Mouse (Mus musculus) CH12.LX (cell line): Measurements from ENCODE around the gene Skap1. TPM values are rescaled to one million over a fixed set of nuclear protein-coding genes. Genes with fewer than 3 reads are reported as not detected.

Experiments used
- DNase-seq: peaks from one replicate; pipeline ENCODE4 v3.0.0-alpha.2; 2013; ENCODE audit errors: extremely low read depth
- H3K27ac ChIP-seq: 2 replicates; pipeline ENCODE4 v1.5.1; 2012; ENCODE audit warnings: low read depth, mild to moderate bottlenecking, control low read depth, moderate library complexity; ENCODE audit not compliant: insufficient read depth
- H3K27me3 ChIP-seq: replicated peaks from 2 replicates; pipeline ENCODE3; 2012; ENCODE audit warnings: inconsistent platforms
- H3K36me3 ChIP-seq, 2 experiments: replicated peaks in 1 of 2; 2 replicates each; pipeline versions ENCODE3 to v1.6.1; 2012; ENCODE audit warnings: inconsistent platforms in 1 of 2, low read length in 1 of 2, mild to moderate bottlenecking in 1 of 2, mixed read lengths in 1 of 2, moderate library complexity in 1 of 2; ENCODE audit not compliant: control insufficient read depth in 1 of 2, insufficient read depth in 1 of 2
- H3K4me1 ChIP-seq, 2 experiments: 2 replicates each; pipeline ENCODE4 v1.6.1; 2012; ENCODE audit warnings: inconsistent platforms in 1 of 2, moderate library complexity in 1 of 2; ENCODE audit not compliant: insufficient read depth in 2 of 2, control insufficient read depth in 1 of 2
- H3K4me2 ChIP-seq: 2 replicates; pipeline ENCODE4 v1.6.1; 2012; ENCODE audit warnings: low read depth, mild to moderate bottlenecking, control low read depth; ENCODE audit not compliant: poor library complexity, insufficient read depth, severe bottlenecking
- H3K4me3 ChIP-seq, 3 experiments: fragments of 150-350 bp in 1 of 3; sonication (generic) in 1 of 3; replicated peaks in 1 of 3; 2 replicates each; pipeline versions ENCODE3 to v1.5.1; 2011 to 2012; ENCODE audit warnings: low read depth in 2 of 3, low read length in 2 of 3, mild to moderate bottlenecking in 2 of 3, moderate library complexity in 2 of 3, control low read depth in 1 of 3, improper control_type of control experiment in 1 of 3, inconsistent platforms in 1 of 3, mixed read lengths in 1 of 3; ENCODE audit not compliant: poor library complexity in 1 of 3
- H3K79me2 ChIP-seq: replicated peaks from 2 replicates; pipeline ENCODE4 v1.6.1; 2012; ENCODE audit warnings: mild to moderate bottlenecking, moderate library complexity; ENCODE audit not compliant: control insufficient read depth, poor library complexity, insufficient read depth, severe bottlenecking; ENCODE audit errors: extremely low read depth
- H3K9ac ChIP-seq: 2 replicates; pipeline ENCODE4 v1.6.1; 2012; ENCODE audit warnings: low read depth, mild to moderate bottlenecking, control low read depth, moderate library complexity; ENCODE audit not compliant: insufficient read depth
- H3K9me3 ChIP-seq: replicated peaks from 2 replicates; pipeline ENCODE3; 2012; ENCODE audit warnings: low read length, inconsistent platforms, mixed read lengths
- BHLHE40 ChIP-seq: IDR thresholded peaks from 2 replicates; pipeline ENCODE4 v1.6.1; 2011; ENCODE audit warnings: mild to moderate bottlenecking, low read depth, low read length, improper control_type of control experiment
- CHD1 ChIP-seq: IDR thresholded peaks from 2 replicates; pipeline ENCODE4 v1.6.1; 2012; ENCODE audit warnings: low read depth, low read length, improper control_type of control experiment, inconsistent platforms
- CTCF ChIP-seq, 2 experiments: IDR thresholded peaks in 1 of 2; conservative IDR thresholded peaks in 1 of 2; 2 replicates each; pipeline ENCODE4 v1.5.1; 2011 to 2012; ENCODE audit warnings: low read depth in 2 of 2, low read length in 2 of 2, improper control_type of control experiment in 1 of 2, inconsistent platforms in 1 of 2, mild to moderate bottlenecking in 1 of 2, moderate library complexity in 1 of 2
- EP300 ChIP-seq: IDR thresholded peaks from 2 replicates; pipeline ENCODE4 v1.6.1; 2011; ENCODE audit warnings: low read length, improper control_type of control experiment
- ETS1 ChIP-seq: conservative IDR thresholded peaks from 2 replicates; pipeline ENCODE4 v1.6.1; 2012; ENCODE audit warnings: low read depth, mild to moderate bottlenecking, inconsistent platforms, low read length, improper control_type of control experiment, moderate library complexity
- GABPA ChIP-seq: IDR thresholded peaks from 2 replicates; pipeline ENCODE4 v1.6.1; 2012; ENCODE audit warnings: low read depth, low read length, improper control_type of control experiment, inconsistent platforms; ENCODE audit not compliant: insufficient replicate concordance
- IRF4 ChIP-seq: IDR thresholded peaks from 2 replicates; pipeline ENCODE4 v1.6.1; 2014; ENCODE audit warnings: low read depth, mild to moderate bottlenecking, inconsistent platforms, low read length, improper control_type of control experiment
- MAFK ChIP-seq: IDR thresholded peaks from 2 replicates; pipeline ENCODE4 v1.6.1; 2011; ENCODE audit warnings: low read length, improper control_type of control experiment; ENCODE audit not compliant: insufficient replicate concordance
- MAX ChIP-seq: IDR thresholded peaks from 2 replicates; pipeline ENCODE4 v1.6.1; 2011; ENCODE audit warnings: low read length, improper control_type of control experiment
- MAZ ChIP-seq: IDR thresholded peaks from 2 replicates; pipeline ENCODE4 v1.6.1; 2012; ENCODE audit warnings: low read depth, mild to moderate bottlenecking, inconsistent platforms, low read length, improper control_type of control experiment, moderate library complexity
- NELFE ChIP-seq: IDR thresholded peaks from 2 replicates; pipeline ENCODE4 v1.6.1; 2011; ENCODE audit warnings: low read depth, low read length, improper control_type of control experiment
- POLR2A ChIP-seq: IDR thresholded peaks from 2 replicates; pipeline ENCODE4 v1.6.1; 2011; ENCODE audit warnings: low read depth, mild to moderate bottlenecking, improper control_type of control experiment, low read length
- POLR2AphosphoS2 ChIP-seq: IDR thresholded peaks from 2 replicates; pipeline ENCODE4 v1.6.1; 2011; ENCODE audit warnings: low read depth, low read length, improper control_type of control experiment
- RAD21 ChIP-seq: IDR thresholded peaks from 2 replicates; pipeline ENCODE4 v1.6.1; 2011; ENCODE audit warnings: low read depth, mild to moderate bottlenecking, low read length, improper control_type of control experiment, moderate library complexity
- RCOR1 ChIP-seq: conservative IDR thresholded peaks from 2 replicates; pipeline ENCODE4 v1.6.1; 2012; ENCODE audit warnings: low read depth, mild to moderate bottlenecking, inconsistent platforms, low read length, improper control_type of control experiment
- SMC3 ChIP-seq: IDR thresholded peaks from 2 replicates; pipeline ENCODE4 v1.6.1; 2011; ENCODE audit warnings: low read depth, low read length, improper control_type of control experiment
- TBP ChIP-seq: conservative IDR thresholded peaks from 2 replicates; pipeline ENCODE4 v1.6.1; 2011; ENCODE audit warnings: low read depth, low read length, improper control_type of control experiment
- TCF12 ChIP-seq: IDR thresholded peaks from 2 replicates; pipeline ENCODE4 v1.6.1; 2014; ENCODE audit warnings: low read depth, mild to moderate bottlenecking, inconsistent platforms, low read length, improper control_type of control experiment
- ZMIZ1 ChIP-seq: IDR thresholded peaks from 2 replicates; pipeline ENCODE4 v1.6.1; 2012; ENCODE audit warnings: low read depth, mild to moderate bottlenecking, inconsistent platforms, low read length, improper control_type of control experiment
- ZNF384 ChIP-seq: IDR thresholded peaks from 2 replicates; pipeline ENCODE4 v1.6.1; 2012; ENCODE audit warnings: low read depth, low read length, improper control_type of control experiment, inconsistent platforms
- dilution Hi-C: fragments of 300-500 bp; cut with MboI; formaldehyde crosslinking; loops from 2 replicates; pipeline ENCODE4 v1.14.3; 2020; ENCODE audit warnings: low sequenced_read_pairs; ENCODE audit not compliant: extremely low pct_unique_long_range_greater_than_20kb, extremely low pct_ligation_motif_present
- in situ Hi-C: fragments of 300-500 bp; cut with MboI; formaldehyde crosslinking; loops from 3 replicates; pipeline ENCODE4 v1.14.3; 2019; ENCODE audit warnings: low sequenced_read_pairs, low pct_ligation_motif_present, low pct_unique_long_range_greater_than_20kb, mixed read lengths
- polyA plus RNA-seq: library from polyadenylated mRNA; unstranded; fragments of >175 nt; gene quantifications from 2 replicates; pipeline ENCODE4 v1.2.1, GENCODE M21; 2012; ENCODE audit warnings: low read depth; ENCODE audit not compliant: insufficient read length
- total RNA-seq, 2 experiments: library from RNA; depleted of rRNA; stranded (reverse); fragments of 300-350 nt in 1 of 2; fragments of >200 nt in 1 of 2; gene quantifications; 2 replicates each; pipeline ENCODE4 v1.2.3; 2012 to 2014

Skap1 gene
- total and polyA plus RNA-seq, 3 experiments = not detected

DNA sequence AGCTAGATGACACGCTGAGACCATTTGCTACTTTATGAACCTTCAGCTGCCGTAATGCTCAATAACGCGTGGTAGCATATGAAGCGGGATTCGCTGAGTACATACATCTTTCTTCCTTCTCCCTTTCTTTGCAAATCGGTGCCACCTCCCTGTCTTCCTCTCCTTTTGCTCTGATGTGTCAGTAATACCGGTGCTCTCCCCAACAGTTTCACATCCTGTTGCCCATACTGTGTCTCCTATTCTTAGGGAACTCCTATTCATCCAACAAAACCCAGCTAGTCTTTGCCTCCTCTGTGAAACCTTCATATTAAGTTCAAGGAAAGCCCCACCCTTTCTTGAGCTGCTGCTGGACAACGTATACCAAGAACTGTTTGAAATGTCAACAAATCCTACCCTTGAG is 187.5 kb downstream of the Skap1 start:
- H3K4me1 ChIP-seq = peaks cover 6 to 36% of the 10 kb centered on the region in 2 experiments
- TF ChIP-seq ZNF384 (no peak), RCOR1 (no peak), IRF4 (peak; percentile 86), MAZ (no peak), POLR2A (no peak), NELFE (no peak), TCF12 (no peak), EP300 (peak; percentile 57)
- TF ChIP-seq, all 38 proteins: peak for 2
- Histone ChIP-seq H3K9ac (no peak overlapping the region), H3K27ac (no peak overlapping the region), H3K27me3 (peaks cover 2% of the 10 kb centered on the region), H3K9me3 (no peaks in the 10 kb centered on the region), H3K4me2 (no peak overlapping the region), H3K36me3 (no peaks in the 10 kb centered on the region), H3K4me3 (no peak overlapping the region), H3K79me2 (no peaks in the 10 kb centered on the region)
- dilution Hi-C loops (no loop called here), in situ Hi-C loops (no loop called here)
- DNase-seq = peak; percentile 29

DNA sequence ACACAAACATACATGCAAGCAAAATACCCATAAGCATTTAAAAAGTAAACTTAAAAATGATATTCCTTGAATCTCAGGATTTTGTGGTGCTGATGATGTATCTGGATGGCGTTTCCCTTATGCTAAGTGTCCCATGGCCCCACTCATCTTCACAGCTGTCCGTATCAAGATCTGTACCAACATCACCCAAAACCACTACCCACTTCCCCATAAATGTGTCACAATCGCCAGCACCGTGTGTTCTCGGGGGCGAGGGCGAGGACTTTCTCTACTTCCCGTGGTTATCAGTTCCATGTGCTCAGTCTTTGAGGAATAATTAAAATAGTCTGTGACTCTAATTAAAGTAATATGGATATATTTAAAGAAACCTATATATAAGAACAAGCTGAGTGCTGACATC is 189.5 kb downstream of the Skap1 start:
- dilution Hi-C loops = no loop called here

GRCm38 (mm10) chr11:96658420-96658819 is 194.0 kb downstream of the Skap1 start:
- H3K36me3 ChIP-seq = no peaks in the 10 kb centered on the region
- TF ChIP-seq MAX = no peak
- TF ChIP-seq EP300 = no peak
- TF ChIP-seq MAFK = no peak
- no peak for TF ChIP-seq ZMIZ1
- no peak for TF ChIP-seq IRF4
- TF ChIP-seq, all 38 proteins: peak for 0
- peaks cover 8% of the 10 kb centered on the region for H3K27me3 ChIP-seq

More for the DNA sequence above, 189.5 kb downstream of the Skap1 start:
- Histone ChIP-seq H3K9ac (no peak overlapping the region), H3K27me3 (peaks cover 2% of the 10 kb centered on the region), H3K27ac (no peak overlapping the region), H3K79me2 (no peaks in the 10 kb centered on the region), H3K36me3 (no peaks in the 10 kb centered on the region), H3K4me3 (no peak overlapping the region), H3K4me2 (no peak overlapping the region), H3K4me1 (peaks cover 6 to 31% of the 10 kb centered on the region in 2 experiments), H3K9me3 (no peaks in the 10 kb centered on the region)
- no peak for DNase-seq
- in situ Hi-C loops = no loop called here
- no peak for TF ChIP-seq RAD21
- TF ChIP-seq SMC3 = no peak
- no peak for TF ChIP-seq CHD1
- no peak for TF ChIP-seq TBP
- no peak for TF ChIP-seq POLR2AphosphoS2
- no peak for TF ChIP-seq GABPA
- no peak for TF ChIP-seq CTCF (conservative IDR thresholded peaks at IDR 0.05 in 1 of 2, IDR thresholded peaks at IDR 0.05 in 1 of 2; ENCODE audit: low read depth in 2 of 2, low read length in 2 of 2)
- no peak for TF ChIP-seq BHLHE40
- no peak for TF ChIP-seq MAZ
- TF ChIP-seq ETS1 = no peak

More at GRCm38 (mm10) chr11:96658420-96658819, 194.0 kb downstream of the Skap1 start:
- H3K79me2 ChIP-seq = no peaks in the 10 kb centered on the region
- no peak overlapping the region for H3K4me2 ChIP-seq
- no peak overlapping the region for H3K4me3 ChIP-seq
- no peak overlapping the region for H3K9ac ChIP-seq
- no peaks in the 10 kb centered on the region for H3K9me3 ChIP-seq
- H3K27ac ChIP-seq = no peak overlapping the region
- in situ Hi-C loops (no loop called here), dilution Hi-C loops (no loop called here)
- peaks cover 0 to 21% of the 10 kb centered on the region in 2 experiments; a peak in 2 of 4 replicates for H3K4me1 ChIP-seq
- no peak for DNase-seq
